Mouse (Mus musculus): ENCODE measurements around the gene Ebf4. TPM values are rescaled to one million over a fixed set of nuclear protein-coding genes. Genes with fewer than 3 reads are reported as not detected.

Ebf4 gene
- polyA plus RNA-seq, 1 experiment from 2014 or later, result 3.1 TPM

Other genes with a start within 250 kb of the Ebf4 start
- not detected in 2 replicates for gene Tgm6, start 182.8 kb upstream of the Ebf4 start, polyA plus RNA-seq (2014; fragmentation: Nextera tagmentation; extraction: Ambion mirVana)
- gene Snrpb, start 115.8 kb upstream of the Ebf4 start, polyA plus RNA-seq (2014; fragmentation: Nextera tagmentation; extraction: Ambion mirVana), result 753 and 776 TPM in 2 replicates
- gene Tmc2, start 100.0 kb upstream of the Ebf4 start, polyA plus RNA-seq (2014; fragmentation: Nextera tagmentation; extraction: Ambion mirVana), result not detected in 2 replicates
- gene Nop56, start 20.7 kb upstream of the Ebf4 start, polyA plus RNA-seq (2014; fragmentation: Nextera tagmentation; extraction: Ambion mirVana), result 311 and 354 TPM in 2 replicates
- gene Idh3b, start 10.6 kb upstream of the Ebf4 start, polyA plus RNA-seq (2014; fragmentation: Nextera tagmentation; extraction: Ambion mirVana), result 175 and 181 TPM in 2 replicates
- gene Cpxm1, start 102.4 kb downstream of the Ebf4 start, polyA plus RNA-seq (2014; fragmentation: Nextera tagmentation; extraction: Ambion mirVana), result 51.6 and 63.8 TPM in 2 replicates
- not detected in 2 replicates for gene Gm28372, start 110.1 kb downstream of the Ebf4 start, polyA plus RNA-seq (2014; fragmentation: Nextera tagmentation; extraction: Ambion mirVana)
- 0.40 TPM in 1 of 2 replicates, not detected in the other for gene 1700020A23Rik, start 110.1 kb downstream of the Ebf4 start, polyA plus RNA-seq (2014; fragmentation: Nextera tagmentation; extraction: Ambion mirVana)
- not detected in 2 replicates for gene Tmem239, start 111.3 kb downstream of the Ebf4 start, polyA plus RNA-seq (2014; fragmentation: Nextera tagmentation; extraction: Ambion mirVana)
- 72.3 and 79.2 TPM in 2 replicates for gene Vps16, start 129.2 kb downstream of the Ebf4 start, polyA plus RNA-seq (2014; fragmentation: Nextera tagmentation; extraction: Ambion mirVana)
- gene Pced1a, start 129.5 kb downstream of the Ebf4 start, polyA plus RNA-seq (2014; fragmentation: Nextera tagmentation; extraction: Ambion mirVana), result 13.0 and 15.0 TPM in 2 replicates
- 64.3 and 107 TPM in 2 replicates for gene Ptpra, start 155.1 kb downstream of the Ebf4 start, polyA plus RNA-seq (2014; fragmentation: Nextera tagmentation; extraction: Ambion mirVana)

Measured in kidney, embryonic 14.5 days (tissue).